Mouse (Mus musculus) midbrain, embryonic 14.5 days (tissue): ENCODE data around the gene Kcnj13. TPM values are rescaled to one million over a fixed set of nuclear protein-coding genes. Genes with fewer than 3 reads are reported as not detected.

Source experiments
- ATAC-seq: fragments of 200-750 bp; cut with Nextera tagmentation; 2 replicates; pipeline ENCODE4 v1.8.0; 2017; ENCODE audit warnings: moderate number of reproducible peaks, moderate library complexity; ENCODE audit not compliant: low FRiP score, low TSS enrichment
- DNase-seq: peaks from one replicate; pipeline ENCODE4 v3.0.0-alpha.2; 2015
- H3K27ac ChIP-seq: fragments of 300-500 bp; sonication (generic); replicated peaks from 2 replicates; pipeline ENCODE4 v1.5.1; 2014; ENCODE audit warnings: mild to moderate bottlenecking, low read depth, low read length, moderate library complexity
- H3K27me3 ChIP-seq: fragments of 300-500 bp; sonication (generic); 2 replicates; pipeline ENCODE4 v1.6.1; 2014; ENCODE audit warnings: low read length, control low read depth, mixed read lengths; ENCODE audit not compliant: control insufficient read depth, insufficient read depth
- H3K36me3 ChIP-seq: fragments of 300-500 bp; sonication (generic); 2 replicates; pipeline ENCODE4 v1.6.1; 2014; ENCODE audit warnings: low read length, control low read depth; ENCODE audit not compliant: control insufficient read depth, insufficient read depth
- H3K4me1 ChIP-seq: fragments of 300-500 bp; sonication (generic); 2 replicates; pipeline ENCODE4 v1.6.1; 2014; ENCODE audit warnings: mild to moderate bottlenecking, antibody characterized with exemption, low read length, control low read depth; ENCODE audit not compliant: control insufficient read depth, insufficient read depth
- H3K4me2 ChIP-seq: fragments of 300-500 bp; sonication (generic); 2 replicates; pipeline ENCODE4 v1.6.1; 2014; ENCODE audit warnings: mild to moderate bottlenecking, low read length, moderate library complexity
- H3K4me3 ChIP-seq: fragments of 300-500 bp; sonication (generic); replicated peaks from 2 replicates; pipeline ENCODE4 v1.5.1; 2014; ENCODE audit warnings: low read depth, low read length
- H3K9ac ChIP-seq: fragments of 300-500 bp; sonication (generic); replicated peaks from 2 replicates; pipeline ENCODE4 v1.6.1; 2014; ENCODE audit warnings: mild to moderate bottlenecking, low read length, moderate library complexity
- H3K9me3 ChIP-seq: fragments of 300-500 bp; sonication (generic); 2 replicates; pipeline ENCODE4 v1.6.1; 2016; ENCODE audit warnings: low read length, control low read depth, mixed read lengths; ENCODE audit not compliant: control insufficient read depth
- WGBS: fragments of 180-500 bp; shearing (Covaris S2); extraction: QIAGEN DNeasy Blood & Tissue Kit; methylation state at CpG from one replicate; pipeline ENCODE4 v1.1.7; 2014; 5-methylcytosine and 5-hydroxymethylcytosine counted together
- polyA plus RNA-seq: library from polyadenylated mRNA; unstranded; fragments of >200 nt; fragmentation: Nextera tagmentation; extraction: Ambion mirVana; gene quantifications from 2 replicates; pipeline ENCODE4 v1.2.1, GENCODE M21; 2014

The Kcnj13 gene
- polyA plus RNA-seq, 1 experiment from 2014 or later: 3.2 TPM

DNA sequence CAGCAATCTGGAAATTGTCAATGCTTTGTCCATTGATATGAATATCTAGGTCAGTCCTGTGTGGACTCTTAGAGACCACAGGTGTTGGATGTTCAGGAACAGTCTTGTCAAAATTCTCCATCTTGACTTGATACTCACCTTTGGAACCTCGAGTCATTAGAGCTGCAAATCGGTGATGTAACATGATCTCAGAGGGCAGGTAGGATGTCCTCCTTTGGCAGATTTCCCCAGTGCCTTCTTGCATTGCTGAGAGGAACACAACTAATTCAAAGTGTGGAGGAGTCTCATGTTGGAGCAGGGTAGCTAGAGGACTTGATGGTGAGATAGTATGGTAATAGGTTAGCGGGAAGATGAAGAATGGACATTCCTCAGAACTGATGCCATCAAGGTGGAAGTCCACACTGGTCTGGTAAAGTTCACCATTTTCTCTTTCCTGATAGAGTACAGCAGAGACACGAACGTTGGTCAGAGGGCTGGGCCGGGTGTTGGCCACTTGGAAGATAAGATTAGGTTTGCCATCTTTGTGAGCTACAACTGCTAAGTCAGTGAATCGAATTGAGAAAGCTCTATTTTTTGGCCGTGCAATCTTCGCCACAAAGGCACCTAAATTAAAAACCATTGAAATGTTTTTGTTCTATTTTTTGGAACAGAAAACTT lies 8.0 kb downstream of the Kcnj13 start:
- Histone ChIP-seq H3K4me1 (no peaks in the 10 kb centered on the region), H3K4me2 (no peak overlapping the region), H3K9ac (no peak overlapping the region), H3K9me3 (no peaks in the 10 kb centered on the region), H3K36me3 (peaks cover 27% of the 10 kb centered on the region), H3K27ac (no peak overlapping the region), H3K4me3 (no peak overlapping the region), H3K27me3 (no peaks in the 10 kb centered on the region)
- 90% methylated on average over 9 of the region's 9 CpGs for WGBS
- ATAC-seq: no peak
- no peak for DNase-seq

DNA sequence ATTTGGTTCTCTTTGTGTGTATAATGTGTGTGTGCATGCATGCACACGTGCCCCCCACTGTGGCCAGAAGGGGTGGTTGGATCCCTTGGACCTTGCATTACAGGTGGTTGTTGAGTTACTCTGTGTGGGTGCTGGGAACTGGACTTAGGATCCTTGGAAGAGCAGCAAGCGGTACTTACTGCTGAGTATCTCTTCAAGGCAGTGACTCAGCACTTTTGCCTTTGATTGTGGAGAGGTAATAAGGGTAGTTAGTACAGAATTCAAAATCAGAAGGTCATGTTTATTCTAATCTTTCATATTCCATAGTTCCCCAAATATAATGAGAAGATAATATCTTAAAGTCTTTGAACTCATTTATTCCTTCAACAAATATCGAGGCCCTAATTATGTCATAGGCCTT lies 13.4 kb downstream of the Kcnj13 start:
- Histone ChIP-seq H3K9ac (no peak overlapping the region), H3K9me3 (no peaks in the 10 kb centered on the region), H3K4me3 (no peak overlapping the region), H3K4me2 (no peak overlapping the region), H3K27ac (no peak overlapping the region), H3K36me3 (peaks cover 17% of the 10 kb centered on the region), H3K4me1 (no peaks in the 10 kb centered on the region), H3K27me3 (no peaks in the 10 kb centered on the region)
- DNase-seq: no peak
- WGBS: 98% methylated on average over 3 of the region's 3 CpGs
- no peak for ATAC-seq

DNA sequence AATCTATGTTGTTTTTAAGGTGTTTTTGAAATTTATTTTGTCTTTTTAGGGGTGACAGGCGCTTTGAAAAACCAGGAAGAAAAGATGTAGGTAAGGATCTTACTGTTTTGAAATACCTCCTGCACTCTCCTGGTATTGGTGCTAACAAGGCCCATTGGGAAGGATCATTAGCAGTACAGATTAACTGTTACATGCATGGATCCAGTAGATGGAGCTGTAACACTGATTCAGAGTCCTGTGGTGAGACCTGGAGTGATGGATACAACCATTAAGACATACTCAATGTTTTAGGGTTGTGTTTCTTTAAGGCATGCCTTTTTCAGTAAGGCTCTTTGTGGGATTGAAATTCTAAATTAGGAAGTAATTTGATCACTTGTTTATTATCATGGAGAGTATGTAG lies 14.6 kb downstream of the Kcnj13 start:
- DNase-seq (peak; percentile 59), ATAC-seq (no peak)
- no peak overlapping the region for H3K27ac ChIP-seq
- no peaks in the 10 kb centered on the region for H3K4me1 ChIP-seq
- H3K4me3 ChIP-seq: no peak overlapping the region
- H3K36me3 ChIP-seq: peaks cover 22% of the 10 kb centered on the region
- H3K4me2 ChIP-seq: no peak overlapping the region
- WGBS: 93% methylated on average over 1 of the region's 1 CpGs
- no peaks in the 10 kb centered on the region for H3K9me3 ChIP-seq
- H3K27me3 ChIP-seq: no peaks in the 10 kb centered on the region
- no peak overlapping the region for H3K9ac ChIP-seq

DNA sequence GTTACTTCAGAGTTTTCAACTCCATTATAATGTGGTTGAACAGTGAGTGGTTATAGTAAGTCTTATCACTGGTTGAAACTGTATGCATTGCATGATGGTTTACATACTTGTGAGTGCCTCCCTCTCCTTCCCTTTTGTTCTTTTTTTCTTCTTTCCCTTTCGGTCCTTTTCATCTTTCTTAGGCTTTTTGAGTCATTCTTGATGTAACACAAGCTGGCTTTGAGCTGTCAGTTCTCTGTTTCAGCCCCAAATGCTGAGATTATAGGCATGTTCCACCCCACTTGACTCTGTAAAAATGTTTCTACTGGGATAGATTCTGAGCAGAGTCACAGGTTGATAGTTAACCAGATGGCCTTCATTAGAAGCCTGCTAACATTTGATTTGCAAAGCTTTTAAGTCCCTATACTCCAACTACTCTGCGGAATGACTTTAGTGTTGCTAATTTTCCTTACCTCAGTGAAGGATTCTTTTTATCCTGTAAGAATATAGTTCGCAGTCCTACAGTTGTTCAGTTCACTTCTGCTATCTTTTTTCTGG lies 16.4 kb downstream of the Kcnj13 start:
- DNase-seq (no peak), ATAC-seq (no peak)
- Histone ChIP-seq H3K4me3 (no peak overlapping the region), H3K27ac (no peak overlapping the region), H3K36me3 (peaks cover 32% of the 10 kb centered on the region), H3K27me3 (no peaks in the 10 kb centered on the region), H3K4me1 (no peaks in the 10 kb centered on the region), H3K9me3 (no peaks in the 10 kb centered on the region), H3K4me2 (no peak overlapping the region), H3K9ac (no peak overlapping the region)
- 92% methylated on average over 3 of the region's 3 CpGs for WGBS

DNA sequence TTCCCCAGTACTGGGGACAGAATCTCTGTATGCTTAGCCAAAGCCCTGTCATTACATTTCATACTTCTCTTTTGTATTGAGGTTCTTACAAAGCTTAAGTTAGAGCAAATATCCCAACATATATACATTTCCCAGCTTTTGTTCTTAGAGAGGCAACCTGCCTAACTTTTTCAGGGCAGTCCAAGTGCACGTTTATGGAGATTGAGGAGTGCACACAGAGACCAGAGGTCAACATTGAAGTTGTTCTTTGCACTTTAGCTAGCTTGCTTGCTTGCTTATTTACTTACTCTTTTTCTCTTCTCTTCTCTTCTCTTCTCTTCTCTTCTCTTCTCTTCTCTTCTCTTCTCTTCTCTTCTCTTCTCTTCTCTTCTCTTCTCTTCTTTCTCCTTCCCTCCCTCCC lies 34.3 kb downstream of the Kcnj13 start:
- Histone ChIP-seq H3K4me3 (no peak overlapping the region), H3K36me3 (peaks cover 20% of the 10 kb centered on the region), H3K4me1 (no peaks in the 10 kb centered on the region), H3K9ac (no peak overlapping the region), H3K4me2 (no peak overlapping the region), H3K27ac (no peak overlapping the region), H3K27me3 (no peaks in the 10 kb centered on the region), H3K9me3 (no peaks in the 10 kb centered on the region)
- WGBS: 77% methylated on average over 1 of the region's 1 CpGs
- no peak for ATAC-seq
- DNase-seq: no peak

DNA sequence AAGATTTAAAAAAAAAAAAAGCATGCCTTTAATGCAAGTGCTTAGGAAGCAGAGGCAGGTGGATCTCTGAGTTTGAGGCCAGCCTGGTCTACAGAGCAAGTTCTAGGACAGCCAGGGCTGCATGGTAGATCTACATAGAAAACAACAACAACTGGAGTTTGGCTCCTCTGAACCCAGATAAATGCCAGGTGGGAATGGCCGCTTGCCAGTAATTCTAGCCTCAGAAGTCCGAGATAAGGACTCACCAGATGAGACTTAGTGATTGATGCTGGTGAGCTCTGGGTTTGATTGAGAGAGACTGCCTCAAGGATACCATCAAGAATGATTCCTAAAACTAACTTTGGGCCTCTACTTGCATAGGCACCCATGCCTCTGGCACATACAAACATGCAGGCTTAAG lies 44.0 kb downstream of the Kcnj13 start:
- 96% methylated on average over 2 of the region's 2 CpGs for WGBS
- DNase-seq (no peak), ATAC-seq (no peak)
- H3K9me3 ChIP-seq: no peaks in the 10 kb centered on the region
- H3K4me3 ChIP-seq: no peak overlapping the region
- peaks cover 13% of the 10 kb centered on the region for H3K36me3 ChIP-seq
- no peaks in the 10 kb centered on the region for H3K4me1 ChIP-seq
- no peak overlapping the region for H3K4me2 ChIP-seq
- H3K27me3 ChIP-seq: no peaks in the 10 kb centered on the region
- H3K27ac ChIP-seq: no peak overlapping the region
- H3K9ac ChIP-seq: no peak overlapping the region

Other genes with a start within 250 kb of the Kcnj13 start
- 5.1 and 5.3 TPM in 2 replicates for gene Ecel1, start 238.2 kb downstream of the Kcnj13 start, polyA plus RNA-seq
- 0.32 TPM in 1 of 2 replicates, not detected in the other for gene Prss56, start 211.4 kb downstream of the Kcnj13 start, polyA plus RNA-seq
- gene Chrnd, start 204.1 kb downstream of the Kcnj13 start, polyA plus RNA-seq: not detected in 2 replicates
- not detected in 2 replicates for gene Chrng, start 190.1 kb downstream of the Kcnj13 start, polyA plus RNA-seq
- gene Eif4e2, start 180.8 kb downstream of the Kcnj13 start, polyA plus RNA-seq: 53.5 and 75.5 TPM in 2 replicates
- gene Efhd1, start 130.4 kb downstream of the Kcnj13 start, polyA plus RNA-seq: 1.8 and 1.9 TPM in 2 replicates
- 69.0 and 70.9 TPM in 2 replicates for gene Gigyf2, start 67.7 kb downstream of the Kcnj13 start, polyA plus RNA-seq
- gene Snorc, start 75.5 kb upstream of the Kcnj13 start, polyA plus RNA-seq: 1.1 TPM in 1 of 2 replicates, not detected in the other
- gene Neu2, start 115.2 kb upstream of the Kcnj13 start, polyA plus RNA-seq: 0.13 and 0.23 TPM in 2 replicates
- 13.0 and 16.6 TPM in 2 replicates for gene Ngef, start 179.1 kb upstream of the Kcnj13 start, polyA plus RNA-seq
- gene Inpp5d, start 225.6 kb upstream of the Kcnj13 start, polyA plus RNA-seq: 1.9 and 4.6 TPM in 2 replicates